Mouse (Mus musculus): Measurements from ENCODE around the gene Gpm6b. TPM values are rescaled to one million over a fixed set of nuclear protein-coding genes. Genes with fewer than 3 reads are reported as not detected.

The Gpm6b gene
- polyA plus RNA-seq, 2 experiments from 2014 or later: 27.0 to 27.6 TPM

GRCm38 (mm10) chrX:166358955-166359354, 120.2 kb downstream of the Gpm6b start:
- no peak for ATAC-seq

GRCm38 (mm10) chrX:166359927-166360440, 121.3 kb downstream of the Gpm6b start:
- no peak for ATAC-seq

DNA sequence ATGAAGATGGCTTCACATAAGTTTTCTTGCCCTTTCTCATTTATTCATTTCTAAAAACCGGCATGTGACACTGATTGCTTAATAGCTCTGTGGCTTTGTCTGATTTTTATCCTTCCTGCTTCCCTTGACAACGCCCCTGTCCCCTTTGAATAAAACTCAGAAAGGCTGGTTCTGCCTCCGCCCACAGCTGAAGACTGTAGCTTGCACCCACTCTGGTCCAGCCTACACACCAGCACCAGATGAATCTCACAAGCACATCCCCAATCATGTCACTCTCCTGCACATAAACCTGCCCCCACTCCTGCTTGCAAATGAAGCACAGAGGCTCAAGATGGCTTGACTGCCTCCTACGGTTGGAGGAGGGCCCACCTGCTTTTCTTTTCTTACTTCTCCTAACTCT, 121.7 kb downstream of the Gpm6b start:
- ATAC-seq: peak; percentile 32

- ATAC-seq: no peak
These were observed 126.9 kb downstream of the Gpm6b start for GRCm38 (mm10) chrX:166365458-166366213.

- ATAC-seq: no peak
These were observed 138.1 kb downstream of the Gpm6b start for GRCm38 (mm10) chrX:166376681-166377328.

GRCm38 (mm10) chrX:166378652-166379051, 139.9 kb downstream of the Gpm6b start:
- no peak for ATAC-seq

DNA sequence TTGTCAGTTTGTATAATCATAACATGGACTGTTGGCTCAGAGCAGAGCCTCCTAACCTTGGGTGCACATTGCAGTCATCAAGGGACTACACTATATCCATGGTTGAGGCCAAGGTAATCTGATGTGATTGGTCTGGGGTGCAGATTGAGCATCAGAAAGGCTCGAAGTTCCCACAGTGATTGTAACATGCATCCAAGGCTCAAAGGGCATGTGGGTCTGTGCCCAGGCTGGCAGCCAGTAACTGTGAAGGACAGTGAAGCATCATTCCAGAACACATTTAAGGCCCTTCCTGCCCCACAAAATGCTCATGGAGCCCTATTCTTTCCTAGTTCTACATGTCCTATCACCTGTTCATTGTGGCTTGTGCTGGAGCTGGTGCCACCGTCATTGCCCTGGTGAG, 144.9 kb downstream of the Gpm6b start:
- ATAC-seq: no peak

DNA sequence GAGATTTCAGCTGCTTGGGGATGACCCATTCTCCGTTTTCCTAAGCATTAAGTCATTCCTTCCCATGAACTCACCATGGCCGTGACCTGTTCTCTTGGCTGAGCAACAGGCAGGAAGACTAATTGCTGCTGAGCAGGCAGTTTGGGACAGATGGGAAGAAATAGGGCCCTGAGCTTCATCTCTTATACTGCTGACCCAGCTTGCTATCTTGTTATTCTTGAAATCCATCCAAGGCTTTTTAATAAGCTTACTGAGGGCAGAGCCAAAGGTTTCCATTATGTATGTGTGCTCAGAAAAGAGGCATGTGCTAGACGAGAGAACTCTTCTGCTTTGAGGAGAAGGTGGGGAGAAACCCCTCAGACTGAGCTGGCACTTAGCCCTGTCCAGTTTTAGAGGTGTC, 146.2 kb downstream of the Gpm6b start:
- no peak for ATAC-seq

DNA sequence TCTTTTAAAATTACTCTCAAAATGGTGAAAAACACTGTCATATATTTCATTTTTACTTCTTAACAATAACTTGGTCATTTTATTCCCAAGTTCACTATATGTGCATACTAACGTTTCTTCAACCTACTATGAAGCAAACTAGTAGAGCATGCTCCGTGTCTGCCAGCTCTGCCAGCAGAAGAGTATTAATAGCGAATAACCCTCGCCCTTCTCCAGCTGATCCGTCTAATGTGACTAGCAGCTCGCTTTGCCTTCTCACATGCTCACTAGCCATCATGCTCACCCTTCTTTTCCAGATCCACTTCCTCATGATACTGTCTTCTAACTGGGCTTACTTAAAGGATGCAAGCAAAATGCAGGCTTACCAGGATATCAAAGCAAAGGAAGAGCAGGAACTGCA, 147.9 kb downstream of the Gpm6b start:
- ATAC-seq: no peak

GRCm38 (mm10) chrX:166393753-166394152, 155.0 kb downstream of the Gpm6b start:
- no peak for ATAC-seq

DNA sequence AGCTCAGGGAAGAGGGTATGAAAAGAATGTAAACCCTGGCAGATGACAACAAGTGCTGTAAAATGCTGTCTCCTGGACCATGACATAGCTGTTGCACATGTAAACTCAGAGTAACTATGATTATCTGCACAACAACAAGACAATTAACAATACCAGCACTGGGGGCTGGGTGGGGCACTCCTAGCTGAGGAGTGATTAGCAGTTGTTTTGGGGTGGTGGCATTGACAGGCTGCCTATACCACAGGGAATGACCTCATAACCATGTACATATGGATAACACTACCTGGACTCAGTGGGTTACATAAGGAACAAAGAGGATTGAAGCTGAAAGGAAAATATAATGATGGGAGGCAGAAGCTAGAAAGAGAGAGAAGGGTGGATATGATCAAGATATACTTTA, 169.2 kb downstream of the Gpm6b start:
- ATAC-seq: no peak

GRCm38 (mm10) chrX:166416196-166416595, 177.5 kb downstream of the Gpm6b start:
- ATAC-seq: peak; percentile 58

- ATAC-seq: no peak
These were observed 196.1 kb downstream of the Gpm6b start for GRCm38 (mm10) chrX:166434812-166435211.

Other genes starting within 250 kb of the Gpm6b start
- gene Gemin8, start 68.5 kb upstream of the Gpm6b start, polyA plus RNA-seq (2017; shearing (Covaris generic)): 10 to 100 TPM; 21.4 to 30.8 TPM
- 10 to 100 TPM; 31.4 to 31.8 TPM for gene Trappc2, start 201.7 kb downstream of the Gpm6b start, polyA plus RNA-seq (2017; shearing (Covaris generic))
- gene Ofd1, start 201.8 kb downstream of the Gpm6b start, polyA plus RNA-seq (2017; shearing (Covaris generic)): 1 to 10 TPM; 6.2 TPM
- gene Rab9, start 241.0 kb downstream of the Gpm6b start, polyA plus RNA-seq (2017; shearing (Covaris generic)): 10 to 100 TPM; 31.9 to 33.7 TPM

All from CD4-positive, CD25-positive, alpha-beta regulatory T cell, adult 4 months (primary cell).